Mouse (Mus musculus) inflammation-experienced regulatory T-cells (primary cell): Measurements from ENCODE around the gene Vmn1r229. TPM values are rescaled to one million over a fixed set of nuclear protein-coding genes. Genes with fewer than 3 reads are reported as not detected.

Experiments
- polyA plus RNA-seq, 2 experiments: library from polyadenylated mRNA; unstranded; fragments of 100-300 nt; shearing (Covaris generic); gene quantifications; one replicate each; pipeline ENCODE4 v1.2.1; 2017

Vmn1r229 gene
- under 1 TPM; 0.05 to 0.38 TPM for polyA plus RNA-seq

DNA sequence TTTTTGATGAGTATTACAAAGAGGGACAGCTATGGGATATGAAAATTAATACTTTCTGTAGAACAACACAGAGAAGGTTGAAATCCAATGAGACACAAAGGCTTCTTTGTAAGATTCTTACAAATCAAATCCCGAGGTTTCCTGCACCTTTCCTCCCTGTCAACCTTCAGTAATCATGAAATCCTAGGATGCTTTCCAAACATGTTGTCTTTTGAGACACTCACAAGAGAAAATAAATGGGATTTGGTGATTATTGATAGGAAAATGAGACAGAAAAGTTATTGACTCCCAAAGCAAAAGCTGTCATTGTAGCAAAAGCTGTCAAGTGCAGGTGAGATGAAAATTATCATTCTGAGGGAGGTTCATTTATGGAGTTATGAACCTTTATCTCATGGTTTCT, at the start of gene Vmn1r229:
Gene Vmn1r229, plus strand, starts transcription at position 301 of the 400 bp plus-strand sequence.

DNA sequence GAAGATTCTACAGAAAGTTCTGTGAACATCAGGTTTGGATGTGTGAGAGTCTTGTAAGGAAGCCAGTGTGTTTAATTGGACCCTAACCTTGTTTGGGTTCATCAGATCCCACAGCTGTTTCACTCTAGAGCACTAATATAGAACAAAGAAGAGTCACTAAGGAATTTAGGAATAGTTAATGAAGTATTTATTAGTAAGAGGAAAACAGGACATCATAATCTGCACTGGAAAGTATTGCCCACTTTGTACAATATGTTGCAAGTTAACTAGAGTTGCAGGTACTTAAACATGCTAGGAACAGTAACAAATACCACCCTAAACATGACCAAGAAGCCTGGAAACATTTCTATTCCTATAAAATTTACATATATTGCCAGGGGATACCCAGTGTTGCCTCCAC, 25.3 kb upstream of the Vmn1r229 start, which contains the start of gene Vmn1r228:
Gene Vmn1r228, minus strand, starts transcription at position 101 of the 400 bp plus-strand sequence.

DNA sequence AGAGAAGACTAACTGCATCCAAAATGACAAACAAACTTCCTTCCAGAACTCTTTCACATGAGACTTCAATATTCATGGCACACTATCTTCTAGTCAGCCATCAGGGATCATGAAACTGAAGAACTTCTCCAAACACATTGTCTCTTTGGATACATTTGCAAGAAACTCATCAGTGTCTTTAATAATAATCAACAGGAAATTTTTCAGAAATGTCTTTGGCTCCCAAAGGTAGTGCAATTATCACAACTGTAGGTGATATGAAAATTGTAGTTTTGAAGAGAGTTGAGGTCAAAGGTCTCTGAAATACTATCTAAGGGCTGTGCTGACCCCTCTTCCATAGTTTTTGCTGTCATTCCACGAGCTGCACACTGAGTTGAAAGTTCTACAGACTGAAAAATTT, 28.8 kb downstream of the Vmn1r229 start, which contains the start of gene Vmn1r230:
Gene Vmn1r230, plus strand, starts transcription at position 301 of the 400 bp plus-strand sequence.

Other genes starting within 250 kb of the Vmn1r229 start
- gene Vmn2r109, start 246.8 kb upstream of the Vmn1r229 start, polyA plus RNA-seq: under 1 TPM; 0.05 to 0.23 TPM
- gene Vmn2r110, start 215.1 kb upstream of the Vmn1r229 start, polyA plus RNA-seq: under 1 TPM; 0.02 to 0.05 TPM
- gene Fpr-rs3, start 186.7 kb upstream of the Vmn1r229 start, polyA plus RNA-seq: not detected
- gene Vmn1r226, start 128.7 kb upstream of the Vmn1r229 start, polyA plus RNA-seq: under 1 TPM in 1 of 2 experiments, not detected in 1; 0.33 TPM
- gene Vmn1r227, start 81.7 kb upstream of the Vmn1r229 start, polyA plus RNA-seq: under 1 TPM in 1 of 2 experiments, not detected in 1; 0.17 TPM
- not detected for gene Vmn1r228, start 25.4 kb upstream of the Vmn1r229 start, polyA plus RNA-seq
- under 1 TPM in 1 of 2 experiments, not detected in 1; 0.06 TPM for gene Vmn1r230, start 28.9 kb downstream of the Vmn1r229 start, polyA plus RNA-seq
- gene Vmn1r231, start 93.5 kb downstream of the Vmn1r229 start, polyA plus RNA-seq: under 1 TPM in 1 of 2 experiments, not detected in 1; 0.27 TPM
- under 1 TPM in 1 of 2 experiments, not detected in 1; 0.14 TPM for gene Vmn1r232, start 108.2 kb downstream of the Vmn1r229 start, polyA plus RNA-seq
- 100 to 1,000 TPM; 283 to 295 TPM for gene Ppp2r1a, start 133.8 kb downstream of the Vmn1r229 start, polyA plus RNA-seq
- gene Vmn1r233, start 184.9 kb downstream of the Vmn1r229 start, polyA plus RNA-seq: under 1 TPM; 0.07 to 0.54 TPM
- 10 to 100 TPM; 12.4 to 15.2 TPM for gene Zfp160, start 197.3 kb downstream of the Vmn1r229 start, polyA plus RNA-seq